Mouse (Mus musculus) liver, adult 2 months (tissue): ENCODE data around the gene Zfp750.

Experiments
- CTCF ChIP-seq: fragments of 200-500 bp; IDR thresholded peaks from 2 replicates; pipeline ENCODE4 v1.5.1; 2011; ENCODE audit warnings: low read depth, low read length, control low read depth
- POLR2A ChIP-seq: fragments of 200-500 bp; IDR thresholded peaks from 2 replicates; pipeline ENCODE4 v1.6.1; 2011; ENCODE audit warnings: low read length, control low read depth; ENCODE audit not compliant: insufficient read depth; ENCODE audit errors: extremely low read depth

- TF ChIP-seq POLR2A (no peak), CTCF (no peak)
Measured at GRCm38 (mm10) chr11:121536528-121536927, 17.4 kb upstream of the Zfp750 start.
